Mouse (Mus musculus) neural tube, embryonic 15.5 days (tissue): ENCODE data around the gene Masp1. TPM values are rescaled to one million over a fixed set of nuclear protein-coding genes. Genes with fewer than 3 reads are reported as not detected.
A peak's percentile ranks its signal among the peaks of the same experiment; 100 is the strongest.

Experiments
- ATAC-seq: fragments of 200-750 bp; cut with Nextera tagmentation; 2 replicates; pipeline ENCODE4 v1.8.0; 2017; ENCODE audit warnings: mild to moderate bottlenecking, moderate TSS enrichment, moderate library complexity; ENCODE audit not compliant: low FRiP score
- H3K27ac ChIP-seq: fragments of 300-500 bp; sonication (generic); replicated peaks from 2 replicates; pipeline ENCODE4 v1.5.1; 2015; ENCODE audit warnings: mild to moderate bottlenecking, inconsistent platforms
- H3K27me3 ChIP-seq: fragments of 300-500 bp; sonication (generic); replicated peaks from 2 replicates; pipeline ENCODE4 v1.6.1; 2015; ENCODE audit warnings: inconsistent platforms
- H3K36me3 ChIP-seq: fragments of 300-500 bp; sonication (generic); 2 replicates; pipeline ENCODE4 v1.6.1; 2015; ENCODE audit warnings: inconsistent platforms
- H3K4me1 ChIP-seq: fragments of 300-500 bp; sonication (generic); 2 replicates; pipeline ENCODE4 v1.6.1; 2015; ENCODE audit warnings: inconsistent platforms
- H3K4me2 ChIP-seq: fragments of 300-500 bp; sonication (generic); 2 replicates; pipeline ENCODE4 v1.6.1; 2015; ENCODE audit warnings: inconsistent platforms, mild to moderate bottlenecking, moderate library complexity
- H3K4me3 ChIP-seq: fragments of 300-500 bp; sonication (generic); replicated peaks from 2 replicates; pipeline ENCODE4 v1.5.1; 2015; ENCODE audit warnings: mild to moderate bottlenecking, inconsistent platforms
- H3K9ac ChIP-seq: fragments of 300-500 bp; sonication (generic); replicated peaks from 2 replicates; pipeline ENCODE4 v1.6.1; 2015; ENCODE audit warnings: mild to moderate bottlenecking, inconsistent platforms
- H3K9me3 ChIP-seq: fragments of 300-500 bp; sonication (generic); replicated peaks from 2 replicates; pipeline ENCODE4 v1.6.1; 2016; ENCODE audit warnings: inconsistent platforms
- WGBS: fragments of 180-500 bp; shearing (Covaris S2); methylation state at CpG from one replicate; pipeline ENCODE4 v1.1.7; 2015; ENCODE audit warnings: mixed read lengths; 5-methylcytosine and 5-hydroxymethylcytosine counted together
- polyA plus RNA-seq: library from polyadenylated mRNA; unstranded; fragments of >200 nt; fragmentation: Nextera tagmentation; extraction: Ambion mirVana; gene quantifications from 2 replicates; pipeline ENCODE4 v1.2.1, GENCODE M21; 2015

Gene Masp1
- polyA plus RNA-seq, 1 experiment from 2014 or later, result 25.6 TPM

DNA sequence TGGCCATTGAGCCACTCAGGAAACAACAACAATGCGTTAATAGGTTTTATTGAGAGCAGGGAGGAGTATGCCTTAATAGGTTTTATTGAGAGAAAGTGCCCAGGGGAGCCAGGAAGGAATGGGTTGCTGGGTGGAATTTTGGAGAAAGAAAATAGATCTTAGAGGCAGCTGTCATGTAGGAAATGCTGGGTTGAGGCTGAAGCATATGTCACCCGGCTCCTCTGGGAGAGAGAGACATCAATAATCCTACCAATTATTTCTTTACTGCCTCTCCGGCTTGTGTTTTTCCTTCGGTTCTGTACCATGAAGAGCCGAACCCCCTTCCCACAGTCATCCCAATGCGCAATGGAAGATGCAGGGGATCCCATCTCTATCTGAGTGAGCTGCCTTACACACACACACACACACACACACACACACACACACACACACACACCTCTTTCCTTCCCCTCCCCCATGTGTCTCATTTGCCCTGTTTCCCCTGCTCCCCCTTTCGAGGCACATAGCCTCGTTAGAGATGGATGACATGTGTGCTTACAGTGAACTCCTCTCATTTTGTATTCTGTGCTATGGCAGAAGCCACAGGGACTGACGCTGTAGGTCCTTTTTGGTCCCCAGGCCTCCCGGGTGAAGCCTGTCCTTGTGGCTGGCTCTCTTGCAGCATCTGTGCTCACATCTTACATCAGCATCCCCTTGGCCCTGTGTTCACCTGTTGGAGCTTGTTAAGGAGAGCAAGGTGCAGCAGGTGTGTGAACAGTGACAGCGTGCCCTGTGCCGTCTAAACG, 103.0 kb downstream of the Masp1 start:
- Histone ChIP-seq H3K36me3 (no peaks in the 10 kb centered on the region), H3K4me2 (no peak overlapping the region), H3K27me3 (no peaks in the 10 kb centered on the region), H3K9ac (no peak overlapping the region), H3K4me3 (no peak overlapping the region), H3K9me3 (no peaks in the 10 kb centered on the region), H3K27ac (no peak overlapping the region), H3K4me1 (peaks cover 19% of the 10 kb centered on the region)
- WGBS, result 35% methylated on average over 13 of the region's 13 CpGs
- peak; percentile 49 for ATAC-seq

GRCm38 (mm10) chr16:23416657-23417293, 103.8 kb downstream of the Masp1 start:
- no peaks in the 10 kb centered on the region for H3K36me3 ChIP-seq
- H3K4me2 ChIP-seq, result peak overlapping the region; percentile 46
- no peak overlapping the region for H3K4me3 ChIP-seq
- peaks cover 19% of the 10 kb centered on the region for H3K4me1 ChIP-seq
- no peaks in the 10 kb centered on the region for H3K27me3 ChIP-seq
- no peak overlapping the region for H3K27ac ChIP-seq
- 55% methylated on average over 9 of the region's 9 CpGs for WGBS
- no peak overlapping the region for H3K9ac ChIP-seq
- ATAC-seq, result no peak
- no peaks in the 10 kb centered on the region for H3K9me3 ChIP-seq

- H3K27ac ChIP-seq, result no peak overlapping the region
- 46% methylated on average over 10 of the region's 10 CpGs for WGBS
- no peak overlapping the region for H3K9ac ChIP-seq
- H3K27me3 ChIP-seq, result no peaks in the 10 kb centered on the region
- no peaks in the 10 kb centered on the region for H3K36me3 ChIP-seq
- H3K4me3 ChIP-seq, result no peak overlapping the region
- no peak for ATAC-seq
- peak overlapping the region; percentile 46 for H3K4me2 ChIP-seq
- no peaks in the 10 kb centered on the region for H3K9me3 ChIP-seq
- H3K4me1 ChIP-seq, result peaks cover 19% of the 10 kb centered on the region
Observed at GRCm38 (mm10) chr16:23416261-23416656, 104.4 kb downstream of the Masp1 start.

DNA sequence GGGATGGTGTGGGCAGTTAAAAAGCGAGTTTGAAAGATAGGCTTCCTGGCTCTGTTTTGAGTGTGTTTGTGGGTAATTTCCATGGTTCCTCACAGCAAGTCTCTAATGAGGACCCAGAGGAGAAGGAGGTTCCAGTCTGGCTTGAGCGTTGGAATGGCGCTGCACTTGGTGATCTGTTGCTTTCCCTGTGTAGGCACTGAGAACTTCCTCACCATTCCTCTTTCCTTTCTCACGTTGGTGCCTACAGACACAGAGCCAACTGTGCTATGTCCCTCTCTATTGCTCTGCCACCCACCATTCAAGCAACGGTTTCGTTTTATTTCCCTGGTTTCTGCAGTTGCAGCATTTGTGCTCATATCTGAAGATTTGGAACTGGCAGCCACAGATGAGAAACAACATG, 107.7 kb downstream of the Masp1 start:
- no peak overlapping the region for H3K4me3 ChIP-seq
- H3K27me3 ChIP-seq, result no peaks in the 10 kb centered on the region
- no peak for ATAC-seq
- no peaks in the 10 kb centered on the region for H3K9me3 ChIP-seq
- no peak overlapping the region for H3K9ac ChIP-seq
- WGBS, result 85% methylated on average over 6 of the region's 6 CpGs
- H3K36me3 ChIP-seq, result no peaks in the 10 kb centered on the region
- H3K4me1 ChIP-seq, result peaks cover 17% of the 10 kb centered on the region
- no peak overlapping the region for H3K27ac ChIP-seq
- no peak overlapping the region for H3K4me2 ChIP-seq

DNA sequence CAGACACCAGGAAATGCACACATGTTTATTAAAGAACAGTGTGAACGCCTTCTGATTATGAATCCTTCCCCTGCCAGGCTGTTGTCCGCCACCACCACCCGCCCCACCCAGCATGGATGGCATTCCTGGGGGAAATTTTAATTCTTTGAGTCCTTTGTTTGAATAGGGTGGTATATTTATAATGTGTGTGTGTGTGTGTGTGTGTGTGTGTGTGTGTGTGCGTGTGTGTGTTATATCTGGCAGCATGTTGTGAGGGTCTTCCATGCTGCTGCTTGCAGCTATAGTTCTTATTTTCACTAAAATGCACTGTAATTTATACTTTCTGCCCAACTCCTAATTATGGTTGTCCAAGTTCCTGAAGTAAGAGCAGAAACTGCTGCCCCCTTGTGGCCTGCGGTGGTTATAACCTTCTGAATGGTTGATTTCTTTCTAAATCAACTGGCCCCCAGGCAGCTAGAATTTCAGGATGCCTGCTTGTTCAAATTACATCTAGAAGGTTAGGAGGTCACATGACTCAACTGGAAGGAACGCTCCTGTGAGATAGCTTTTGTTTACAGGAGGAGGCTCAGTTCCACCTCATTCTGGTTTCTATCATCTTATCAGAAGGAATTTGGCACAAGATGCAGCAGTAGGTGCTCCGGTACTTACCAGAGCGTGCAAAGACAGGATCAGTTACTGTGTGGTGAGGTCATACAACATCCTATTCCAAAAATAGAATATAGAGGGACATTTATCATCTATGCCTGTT, 117.4 kb downstream of the Masp1 start:
- Histone ChIP-seq H3K36me3 (no peaks in the 10 kb centered on the region), H3K9ac (no peak overlapping the region), H3K4me3 (no peak overlapping the region), H3K4me1 (no peaks in the 10 kb centered on the region), H3K27ac (no peak overlapping the region), H3K4me2 (no peak overlapping the region), H3K27me3 (no peaks in the 10 kb centered on the region), H3K9me3 (no peaks in the 10 kb centered on the region)
- no peak for ATAC-seq
- WGBS, result 58% methylated on average over 8 of the region's 8 CpGs

- WGBS, result 72% methylated on average over 3 of the region's 3 CpGs
- no peak overlapping the region for H3K4me3 ChIP-seq
- H3K4me1 ChIP-seq, result no peaks in the 10 kb centered on the region
Observed at GRCm38 (mm10) chr16:23401959-23402358, 118.7 kb downstream of the Masp1 start.

GRCm38 (mm10) chr16:23401463-23401862, 119.2 kb downstream of the Masp1 start:
- H3K36me3 ChIP-seq, result no peaks in the 10 kb centered on the region
- 71% methylated on average over 4 of the region's 4 CpGs for WGBS
- H3K9ac ChIP-seq, result no peak overlapping the region
- H3K4me2 ChIP-seq, result no peak overlapping the region
- H3K4me1 ChIP-seq, result no peaks in the 10 kb centered on the region
- no peaks in the 10 kb centered on the region for H3K9me3 ChIP-seq
- no peaks in the 10 kb centered on the region for H3K27me3 ChIP-seq
- no peak for ATAC-seq
- H3K27ac ChIP-seq, result no peak overlapping the region
- no peak overlapping the region for H3K4me3 ChIP-seq

More at GRCm38 (mm10) chr16:23401959-23402358, 118.7 kb downstream of the Masp1 start:
- Histone ChIP-seq H3K9ac (no peak overlapping the region), H3K36me3 (no peaks in the 10 kb centered on the region), H3K27me3 (no peaks in the 10 kb centered on the region), H3K4me2 (no peak overlapping the region), H3K9me3 (no peaks in the 10 kb centered on the region), H3K27ac (no peak overlapping the region)
- ATAC-seq, result no peak

Other genes starting within 250 kb of the Masp1 start
- 0.08 TPM in 1 of 2 replicates, not detected in the other for gene Rtp1, start 91.7 kb downstream of the Masp1 start, polyA plus RNA-seq
- gene Rtp4, start 524 bp downstream of the Masp1 start, polyA plus RNA-seq, result 5.2 and 10.5 TPM in 2 replicates